Mouse (Mus musculus): ENCODE data around the gene Pink1. TPM values are rescaled to one million over a fixed set of nuclear protein-coding genes. Genes with fewer than 3 reads are reported as not detected.

Pink1 gene
- polyA plus RNA-seq (2016; fragmentation: Nextera tagmentation; extraction: Ambion mirVana) = 82.7 and 87.3 TPM in 2 replicates

- WGBS = 4% methylated on average over 38 of the region's 41 CpGs
- Histone ChIP-seq H3K27ac (peak within 1 kb of the TSS; percentile 94), H3K9ac (peak within 1 kb of the TSS; percentile 93), H3K9me3 (no peaks in the 10 kb centered on the region), H3K4me3 (peak within 1 kb of the TSS; percentile 95), H3K4me1 (peaks cover 14% of the 10 kb centered on the region; the same call in 1 of the 2 replicates), H3K36me3 (no peaks in the 10 kb centered on the region), H3K27me3 (replicated peaks) (0 out of 2 replicates have a peak, but pooled peaks cover 4% of the 10 kb centered on the region), H3K4me2 (replicated peaks) (peak within 1 kb of the TSS; percentile 79)
- peak; percentile 77 for ATAC-seq (ENCODE audit: low FRiP score, low read depth)
Measured at GRCm38 (mm10) chr4:138326077-138326695, at the start of gene Pink1. Pink1 (minus strand) TSS chr4:138326307.

GRCm38 (mm10) chr4:138375117-138375516, 49.0 kb upstream of the Pink1 start:
- Histone ChIP-seq H3K9ac (no peak overlapping the region), H3K4me1 (peaks cover 9% of the 10 kb centered on the region), H3K4me3 (no peak overlapping the region), H3K36me3 (no peaks in the 10 kb centered on the region), H3K9me3 (no peaks in the 10 kb centered on the region), H3K4me2 (replicated peaks) (no peak overlapping the region), H3K27me3 (replicated peaks) (no peaks in the 10 kb centered on the region), H3K27ac (no peak overlapping the region)
- no peak for ATAC-seq (ENCODE audit: low FRiP score, low read depth)
- 77% methylated on average over 3 of the region's 3 CpGs for WGBS

- no peak for ATAC-seq (ENCODE audit: low FRiP score, low read depth)
Measured at GRCm38 (mm10) chr4:138370996-138371516, 44.9 kb upstream of the Pink1 start.

GRCm38 (mm10) chr4:138368498-138369260, 42.6 kb upstream of the Pink1 start:
- ATAC-seq (ENCODE audit: low FRiP score, low read depth) = no peak
- Histone ChIP-seq H3K36me3 (no peaks in the 10 kb centered on the region), H3K27me3 (replicated peaks) (peaks cover 33% of the 10 kb centered on the region), H3K4me1 (peaks cover 8% of the 10 kb centered on the region; the same call in 1 of the 2 replicates), H3K9ac (no peak overlapping the region), H3K4me2 (replicated peaks) (peak overlapping the region; percentile 60; the same call in 1 of the 2 replicates), H3K4me3 (no peak overlapping the region), H3K27ac (no peak overlapping the region), H3K9me3 (no peaks in the 10 kb centered on the region)
- 83% methylated on average over 12 of the region's 12 CpGs for WGBS

More at GRCm38 (mm10) chr4:138370996-138371516, 44.9 kb upstream of the Pink1 start:
- peaks cover 27% of the 10 kb centered on the region for H3K27me3 ChIP-seq (replicated peaks)
- H3K4me2 ChIP-seq (replicated peaks) = no peak overlapping the region
- H3K4me1 ChIP-seq = peaks cover 8% of the 10 kb centered on the region; the same call in 1 of the 2 replicates
- no peak overlapping the region for H3K27ac ChIP-seq
- H3K9me3 ChIP-seq = no peaks in the 10 kb centered on the region
- no peak overlapping the region for H3K9ac ChIP-seq
- no peak overlapping the region for H3K4me3 ChIP-seq
- no peaks in the 10 kb centered on the region for H3K36me3 ChIP-seq
- WGBS = 81% methylated on average over 5 of the region's 5 CpGs

- H3K9ac ChIP-seq = peak within 1 kb of the TSS; percentile 33; the same call in 1 of the 2 replicates
- 12% methylated on average over 34 of the region's 34 CpGs for WGBS
- peak within 1 kb of the TSS; percentile 28 for H3K4me3 ChIP-seq
- H3K4me2 ChIP-seq (replicated peaks) = peak within 1 kb of the TSS; percentile 60
- H3K4me1 ChIP-seq = peaks cover 8% of the 10 kb centered on the region; the same call in 1 of the 2 replicates
- peak; percentile 70; the same call in 1 of the 2 replicates for ATAC-seq (ENCODE audit: low FRiP score, low read depth)
- no peaks in the 10 kb centered on the region for H3K36me3 ChIP-seq
- H3K9me3 ChIP-seq = no peaks in the 10 kb centered on the region
- no peak within 1 kb of the TSS for H3K27ac ChIP-seq
- peaks cover 33% of the 10 kb centered on the region for H3K27me3 ChIP-seq (replicated peaks)
Measured at GRCm38 (mm10) chr4:138367641-138368497, 41.8 kb upstream of the Pink1 start, which contains the start of gene Cda. Cda (minus strand) TSS chr4:138367992.

- no peak overlapping the region for H3K4me2 ChIP-seq (replicated peaks)
- H3K4me3 ChIP-seq = no peak overlapping the region
- H3K9me3 ChIP-seq = no peaks in the 10 kb centered on the region
- H3K9ac ChIP-seq = no peak overlapping the region
- H3K27ac ChIP-seq = no peak overlapping the region
- no peak for ATAC-seq (ENCODE audit: low FRiP score, low read depth)
- H3K27me3 ChIP-seq (replicated peaks) = peaks cover 33% of the 10 kb centered on the region
- 91% methylated on average over 2 of the region's 2 CpGs for WGBS
- H3K4me1 ChIP-seq = peaks cover 12% of the 10 kb centered on the region; the same call in 1 of the 2 replicates
- H3K36me3 ChIP-seq = no peaks in the 10 kb centered on the region
Measured at GRCm38 (mm10) chr4:138366561-138366960, 40.5 kb upstream of the Pink1 start.

- no peak overlapping the region for H3K4me2 ChIP-seq (replicated peaks)
- H3K27ac ChIP-seq = no peak overlapping the region
- no peaks in the 10 kb centered on the region for H3K9me3 ChIP-seq
- peaks cover 31% of the 10 kb centered on the region for H3K27me3 ChIP-seq (replicated peaks)
- no peak overlapping the region for H3K4me3 ChIP-seq
- H3K9ac ChIP-seq = no peak overlapping the region
- 60% methylated on average over 5 of the region's 5 CpGs for WGBS
- no peak for ATAC-seq (ENCODE audit: low FRiP score, low read depth)
- no peaks in the 10 kb centered on the region for H3K36me3 ChIP-seq
- H3K4me1 ChIP-seq = peaks cover 15% of the 10 kb centered on the region; the same call in 1 of the 2 replicates
Measured at GRCm38 (mm10) chr4:138363511-138363910, 37.4 kb upstream of the Pink1 start.

GRCm38 (mm10) chr4:138362883-138363282, 36.8 kb upstream of the Pink1 start:
- no peak overlapping the region for H3K27ac ChIP-seq
- H3K9me3 ChIP-seq = no peaks in the 10 kb centered on the region
- peaks cover 29% of the 10 kb centered on the region for H3K27me3 ChIP-seq (replicated peaks)
- no peak overlapping the region for H3K4me3 ChIP-seq
- H3K4me1 ChIP-seq = peaks cover 10% of the 10 kb centered on the region; the same call in 1 of the 2 replicates
- WGBS = 86% methylated on average over 7 of the region's 7 CpGs
- ATAC-seq (ENCODE audit: low FRiP score, low read depth) = no peak
- no peak overlapping the region for H3K9ac ChIP-seq
- no peaks in the 10 kb centered on the region for H3K36me3 ChIP-seq
- no peak overlapping the region for H3K4me2 ChIP-seq (replicated peaks)

- 8% methylated on average over 11 of the region's 11 CpGs for WGBS
Measured at GRCm38 (mm10) chr4:138361370-138361821, 35.3 kb upstream of the Pink1 start.

GRCm38 (mm10) chr4:138358176-138358575, 32.1 kb upstream of the Pink1 start:
- Histone ChIP-seq H3K36me3 (no peaks in the 10 kb centered on the region), H3K4me2 (replicated peaks) (no peak overlapping the region), H3K27me3 (replicated peaks) (0 out of 2 replicates have a peak, but pooled peaks cover 6% of the 10 kb centered on the region), H3K4me1 (peaks cover 7% of the 10 kb centered on the region; the same call in 1 of the 2 replicates), H3K4me3 (no peak overlapping the region), H3K9me3 (no peaks in the 10 kb centered on the region), H3K27ac (no peak overlapping the region), H3K9ac (no peak overlapping the region)
- no peak for ATAC-seq (ENCODE audit: low FRiP score, low read depth)
- WGBS = 85% methylated on average over 3 of the region's 3 CpGs

More at GRCm38 (mm10) chr4:138361370-138361821, 35.3 kb upstream of the Pink1 start:
- H3K4me3 ChIP-seq = no peak overlapping the region
- peaks cover 7% of the 10 kb centered on the region; the same call in 1 of the 2 replicates for H3K4me1 ChIP-seq
- H3K4me2 ChIP-seq (replicated peaks) = peak overlapping the region; percentile 31
- ATAC-seq (ENCODE audit: low FRiP score, low read depth) = no peak
- no peaks in the 10 kb centered on the region for H3K9me3 ChIP-seq
- no peaks in the 10 kb centered on the region for H3K36me3 ChIP-seq
- H3K9ac ChIP-seq = peak overlapping the region; percentile 18; the same call in 1 of the 2 replicates
- peaks cover 16% of the 10 kb centered on the region; the same call in 1 of the 2 replicates for H3K27me3 ChIP-seq (replicated peaks)
- no peak overlapping the region for H3K27ac ChIP-seq

GRCm38 (mm10) chr4:138356551-138356950, 30.4 kb upstream of the Pink1 start:
- 0 out of 2 replicates have a peak, but pooled peaks cover 6% of the 10 kb centered on the region for H3K27me3 ChIP-seq (replicated peaks)
- no peaks in the 10 kb centered on the region for H3K9me3 ChIP-seq
- no peak overlapping the region for H3K27ac ChIP-seq
- H3K4me1 ChIP-seq = peaks cover 4% of the 10 kb centered on the region; the same call in 1 of the 2 replicates
- no peak for ATAC-seq (ENCODE audit: low FRiP score, low read depth)
- no peak overlapping the region for H3K9ac ChIP-seq
- no peaks in the 10 kb centered on the region for H3K36me3 ChIP-seq
- 93% methylated on average over 12 of the region's 12 CpGs for WGBS
- H3K4me3 ChIP-seq = no peak overlapping the region
- no peak overlapping the region for H3K4me2 ChIP-seq (replicated peaks)

All from neural tube, embryonic 12.5 days (tissue).